Mouse (Mus musculus) fat pad, adult 2 months (tissue): Measurements from ENCODE around the gene Gm7029.
"Not testable (repeated sequence)": the region's sequence is repeated elsewhere in the genome, so short reads cannot be mapped to it uniquely, and the experiment has no call there.

Experiments
- DNase-seq: peaks from one replicate; pipeline ENCODE4 v3.0.0-alpha.2; 2011; ENCODE audit warnings: low read depth, low spot score; ENCODE audit errors: extremely low read depth

The Gm7029 gene

GRCm38 (mm10) chr17:33891357-33891756 lies 17.7 kb downstream of the Gm7029 start:
- no peak for DNase-seq

- DNase-seq, result not testable (repeated sequence)
These were observed 18.3 kb downstream of the Gm7029 start for GRCm38 (mm10) chr17:33891892-33892291.

- DNase-seq, result no peak
These were observed 18.8 kb downstream of the Gm7029 start for GRCm38 (mm10) chr17:33892429-33892828.

DNA sequence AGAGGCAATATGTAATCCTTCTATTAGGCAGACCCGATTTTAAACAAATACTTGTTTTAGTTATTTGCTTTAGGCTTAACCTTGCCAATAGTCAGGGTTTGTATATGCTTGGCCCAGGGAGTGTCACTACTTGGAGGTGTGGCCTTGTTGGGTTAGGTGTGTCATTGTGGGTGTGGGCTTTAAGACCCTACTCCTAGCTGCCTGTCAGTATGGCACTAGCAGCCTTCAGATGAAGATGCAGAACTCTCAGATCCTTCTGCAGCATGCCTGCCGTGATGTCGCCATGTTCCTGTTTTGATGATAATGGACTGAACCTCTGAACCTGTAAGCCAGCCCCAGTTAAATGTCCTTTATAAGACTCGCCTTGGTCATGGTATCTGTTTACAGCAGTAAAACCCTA lies 19.4 kb downstream of the Gm7029 start:
- DNase-seq, result not testable (repeated sequence)

GRCm38 (mm10) chr17:33897114-33897794 lies 23.6 kb downstream of the Gm7029 start:
- no peak for DNase-seq

DNA sequence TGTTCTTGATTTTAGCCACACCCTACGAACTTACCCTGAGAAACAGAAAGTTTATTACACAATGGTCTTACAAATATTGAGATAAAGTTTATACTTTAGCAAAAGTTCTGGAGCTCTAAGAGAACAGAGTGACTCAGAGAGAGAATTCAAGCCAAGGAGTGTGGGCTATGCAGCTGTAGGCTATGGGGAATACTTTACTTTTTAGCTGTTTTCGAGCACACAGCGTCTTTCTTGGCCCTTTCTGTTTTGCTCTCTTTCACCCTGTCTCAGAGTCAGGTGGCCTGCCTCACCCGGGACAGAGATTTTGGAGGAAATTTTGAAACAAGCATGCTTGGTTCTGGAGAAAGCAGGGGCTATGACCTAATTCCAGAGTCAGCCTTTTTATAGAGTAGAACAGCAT lies 24.6 kb downstream of the Gm7029 start:
- DNase-seq, result not testable (repeated sequence)

GRCm38 (mm10) chr17:33899642-33900041 lies 26.0 kb downstream of the Gm7029 start:
- DNase-seq, result no peak

- DNase-seq, result no peak
These were observed 26.8 kb downstream of the Gm7029 start for GRCm38 (mm10) chr17:33900281-33900988.

GRCm38 (mm10) chr17:33900989-33901314 lies 27.3 kb downstream of the Gm7029 start:
- no peak for DNase-seq

GRCm38 (mm10) chr17:33901653-33902052 lies 28.0 kb downstream of the Gm7029 start:
- DNase-seq, result no peak

- no peak for DNase-seq
These were observed 28.4 kb downstream of the Gm7029 start for GRCm38 (mm10) chr17:33902079-33902478.

DNA sequence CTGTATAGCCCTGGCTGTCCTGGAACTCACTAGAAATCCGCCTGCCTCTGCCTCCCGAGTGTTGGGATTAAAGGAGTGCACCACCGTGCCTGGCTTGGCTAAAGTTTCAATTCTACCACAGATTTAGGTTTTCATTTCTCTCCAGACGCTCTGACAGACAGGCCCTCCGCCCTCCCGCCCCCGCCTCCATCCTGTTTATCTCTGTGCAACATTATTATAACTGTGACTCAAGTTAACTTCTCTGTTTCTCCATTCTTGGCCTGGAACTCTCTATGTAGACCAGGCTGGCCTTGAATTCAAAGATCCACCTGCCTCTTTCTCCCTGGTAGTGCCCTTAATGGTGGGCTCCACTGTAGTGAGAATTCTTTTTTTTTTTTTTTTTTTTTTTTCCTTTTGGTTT lies 28.9 kb downstream of the Gm7029 start:
- no peak for DNase-seq

DNA sequence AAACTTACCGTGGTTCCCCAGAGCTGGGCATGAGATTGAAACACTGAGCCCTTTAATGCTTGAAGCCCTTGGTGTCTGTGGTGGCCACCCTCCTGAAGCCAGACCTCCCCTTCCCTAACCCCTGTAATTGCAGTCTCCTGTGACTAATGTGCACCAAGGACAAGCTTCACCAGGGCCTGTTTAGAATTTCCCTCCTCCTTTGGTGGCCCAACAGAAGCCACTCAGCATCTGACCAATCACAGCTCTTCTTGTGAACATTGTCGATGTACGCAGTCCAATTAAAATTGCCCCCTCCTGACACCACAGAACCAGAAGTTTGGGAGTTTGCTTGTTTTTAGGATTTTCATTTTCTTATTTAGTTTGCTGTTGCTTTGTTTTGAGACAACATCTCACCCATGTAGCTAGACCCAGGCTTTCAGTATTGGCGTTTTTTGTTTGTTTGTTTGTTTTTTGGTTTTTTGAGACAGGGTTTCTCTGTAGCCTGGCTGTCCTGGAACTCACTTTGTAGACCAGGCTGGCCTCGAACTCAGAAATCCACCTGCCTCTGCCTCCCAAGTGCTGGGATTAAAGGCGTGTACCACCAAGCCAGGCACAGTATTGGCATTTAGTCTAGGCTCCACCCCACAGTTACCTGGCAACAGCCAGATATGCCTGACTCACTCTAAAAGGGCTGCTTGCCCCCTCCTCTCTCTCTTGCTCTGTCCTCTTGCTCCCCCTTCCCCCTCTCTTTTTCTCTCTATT lies 30.4 kb downstream of the Gm7029 start:
- DNase-seq, result not testable (repeated sequence)

DNA sequence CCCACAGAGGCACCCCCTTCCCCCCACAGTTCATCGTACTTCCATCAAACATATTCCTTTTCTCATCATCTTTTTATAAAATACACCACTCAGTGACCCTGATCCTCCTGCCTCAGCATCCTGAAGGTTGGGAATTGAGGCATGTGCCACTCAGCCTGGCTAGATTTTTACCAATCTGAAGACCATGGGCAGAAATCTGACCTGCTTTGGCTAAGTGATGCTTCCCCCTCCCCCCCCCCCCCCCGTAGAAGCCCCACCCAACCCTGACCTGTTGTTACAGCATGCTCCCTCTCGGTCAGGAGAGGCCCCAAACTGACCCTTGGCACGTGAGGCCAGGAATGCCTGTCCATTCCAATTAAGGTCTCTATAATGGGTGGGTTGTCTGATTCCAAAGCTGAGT lies 31.2 kb downstream of the Gm7029 start, which contains the start of gene Platr17:
TSS of gene Platr17 (plus strand) at position 301 of the 400 bp plus-strand sequence.
- DNase-seq, result not testable (repeated sequence)

DNA sequence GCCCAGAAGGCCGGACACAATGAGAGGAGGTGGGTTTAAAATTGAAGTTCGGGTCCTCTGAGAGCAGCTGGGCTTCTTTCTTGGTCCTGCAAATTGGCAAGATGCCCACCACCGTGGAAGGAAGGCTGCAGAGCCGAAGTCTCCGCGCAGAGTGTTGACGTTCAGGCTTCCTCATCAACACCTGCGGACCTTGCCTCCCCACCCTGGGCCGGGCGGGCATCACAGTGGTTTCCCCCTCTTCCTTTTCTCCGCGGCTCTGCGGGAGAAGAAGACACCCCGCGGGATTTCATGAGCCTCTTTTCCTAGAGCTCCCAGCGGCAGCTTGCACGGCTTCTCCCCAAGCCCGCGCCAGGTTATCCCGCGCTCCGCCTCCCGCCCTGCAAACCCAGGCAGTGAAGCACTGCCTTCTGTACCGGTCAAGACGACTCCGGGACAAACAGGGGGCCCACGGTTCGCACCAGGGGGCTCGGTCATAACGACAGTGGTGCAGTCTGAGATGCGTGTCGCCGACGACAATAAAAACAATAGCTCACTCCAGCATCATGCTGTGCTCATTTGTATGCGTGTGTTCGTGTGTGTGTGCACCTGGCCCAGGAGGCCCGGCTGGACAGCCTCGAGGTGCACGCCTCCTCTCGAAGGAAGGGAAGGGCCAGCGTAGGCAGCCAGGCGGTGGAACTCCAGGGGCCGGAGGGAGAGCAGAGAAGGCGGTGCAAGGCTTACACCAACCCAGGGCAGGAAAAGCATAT lies 34.9 kb downstream of the Gm7029 start:
- DNase-seq, result no peak

DNA sequence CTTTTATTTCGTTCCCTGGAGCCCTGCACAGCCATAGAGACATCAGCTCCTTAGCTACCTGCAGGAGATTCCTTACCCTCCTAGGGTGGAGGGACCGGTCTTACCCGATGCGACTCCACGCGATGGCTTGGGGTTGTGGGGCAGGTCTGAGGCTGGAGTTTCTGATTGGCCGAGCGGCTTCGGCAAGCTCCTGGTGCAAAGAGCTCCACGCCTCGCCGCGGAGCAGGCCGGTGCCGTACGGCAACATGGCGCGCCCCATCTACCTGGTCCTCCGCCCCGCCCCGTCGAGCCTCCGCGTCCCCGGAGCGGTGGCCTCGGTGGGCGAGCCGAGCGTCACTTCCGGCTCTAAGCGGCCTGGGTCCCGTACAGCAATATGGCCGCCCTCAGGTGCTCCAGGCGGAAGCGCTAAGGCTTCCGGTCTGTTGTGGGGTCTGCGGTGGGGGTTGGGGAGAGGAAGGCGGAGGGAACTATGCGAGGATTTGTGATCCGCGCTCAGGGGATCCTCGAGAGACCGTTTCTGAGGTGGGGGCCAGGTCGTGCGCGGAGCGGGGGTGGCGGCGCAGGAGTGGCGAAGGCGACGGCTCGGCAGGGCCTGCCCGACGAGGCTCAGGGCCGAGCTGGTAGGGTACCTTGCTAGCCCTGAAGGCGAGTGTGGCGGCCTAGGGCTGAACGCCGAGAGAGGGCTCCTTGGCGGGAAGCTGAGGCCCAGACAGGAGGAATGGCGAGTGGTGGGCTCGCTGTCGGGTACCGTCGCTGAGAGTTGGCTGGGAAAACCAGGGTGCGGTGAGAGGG lies 35.6 kb downstream of the Gm7029 start, which contains the start of gene Daxx:
TSS of gene Daxx (plus strand) at position 338 of the 792 bp plus-strand sequence.
- DNase-seq, result peak; percentile 80

- DNase-seq, result no peak
These were observed 36.2 kb downstream of the Gm7029 start for GRCm38 (mm10) chr17:33909869-33910250.

DNA sequence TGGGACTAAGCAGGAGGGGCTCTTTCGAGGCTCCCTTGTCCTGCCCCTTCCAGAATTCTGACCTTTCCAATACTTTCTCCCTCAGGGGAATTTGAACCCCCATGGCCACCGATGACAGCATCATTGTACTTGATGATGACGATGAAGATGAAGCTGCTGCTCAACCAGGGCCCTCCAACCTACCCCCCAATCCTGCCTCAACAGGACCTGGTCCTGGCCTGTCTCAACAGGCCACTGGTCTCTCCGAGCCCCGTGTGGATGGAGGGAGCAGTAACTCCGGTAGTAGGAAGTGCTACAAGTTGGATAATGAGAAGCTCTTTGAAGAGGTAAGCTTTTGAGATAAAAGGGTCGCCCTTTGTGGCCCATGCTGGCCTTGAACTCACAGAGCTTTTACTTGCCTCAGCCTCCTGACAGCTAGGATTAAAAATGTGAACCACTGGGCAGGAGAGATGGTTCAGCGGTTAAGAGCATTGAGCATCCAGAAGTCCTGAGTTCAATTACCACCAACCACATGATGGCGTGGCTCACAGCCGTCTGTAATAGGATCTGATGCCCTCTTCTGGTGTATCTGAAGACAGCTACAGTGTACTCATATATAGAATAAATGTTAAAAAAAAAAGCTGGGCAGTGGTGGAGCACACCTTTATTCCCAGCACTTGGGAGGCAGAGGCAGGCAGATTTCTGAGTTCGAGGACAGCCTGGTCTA lies 36.9 kb downstream of the Gm7029 start:
- no peak for DNase-seq

- DNase-seq, result no peak
These were observed 37.6 kb downstream of the Gm7029 start for GRCm38 (mm10) chr17:33911052-33911812.
